Mouse (Mus musculus): ENCODE measurements at regions not wholly inside any gene's neighbourhood (a gene's known extent, or its start where the extent isn't known, plus 50 kb on each side); places are given as distances from the start of the nearest gene placed in this dataset.

DNA sequence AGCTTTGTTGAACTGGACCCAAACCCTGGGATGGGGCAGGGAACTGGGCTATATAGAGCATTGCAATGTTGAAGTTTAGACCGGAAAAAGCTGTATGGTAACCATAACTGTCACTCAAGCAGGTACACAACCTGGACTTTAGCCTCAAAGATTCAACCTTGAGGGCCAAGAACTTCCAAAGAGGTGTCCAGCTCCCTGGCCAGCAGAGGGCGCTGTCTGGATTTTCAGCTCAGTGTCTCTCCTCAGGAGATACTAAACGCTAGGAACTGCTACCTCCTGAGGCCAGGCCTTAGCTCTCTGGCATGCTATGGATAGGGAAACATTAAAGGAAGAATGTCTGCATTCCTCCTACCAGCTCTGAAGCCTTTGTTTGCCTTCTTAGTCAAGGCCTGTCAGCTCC is 189.4 kb upstream of the Six2 start:
- H3K4me2 ChIP-seq, result no peak overlapping the region
- H3K27ac ChIP-seq, result no peak overlapping the region
- H3K9ac ChIP-seq, result no peak overlapping the region
- no peak overlapping the region for H3K4me3 ChIP-seq
- H3K36me3 ChIP-seq, result no peaks in the 10 kb centered on the region
- H3K27me3 ChIP-seq, result peaks cover 18% of the 10 kb centered on the region
- H3K4me1 ChIP-seq (replicated peaks), result peaks cover 40% of the 10 kb centered on the region
- no peak for ATAC-seq (ENCODE audit: low FRiP score)
- 42% methylated on average over 3 of the region's 3 CpGs for WGBS
- no peaks in the 10 kb centered on the region for H3K9me3 ChIP-seq

DNA sequence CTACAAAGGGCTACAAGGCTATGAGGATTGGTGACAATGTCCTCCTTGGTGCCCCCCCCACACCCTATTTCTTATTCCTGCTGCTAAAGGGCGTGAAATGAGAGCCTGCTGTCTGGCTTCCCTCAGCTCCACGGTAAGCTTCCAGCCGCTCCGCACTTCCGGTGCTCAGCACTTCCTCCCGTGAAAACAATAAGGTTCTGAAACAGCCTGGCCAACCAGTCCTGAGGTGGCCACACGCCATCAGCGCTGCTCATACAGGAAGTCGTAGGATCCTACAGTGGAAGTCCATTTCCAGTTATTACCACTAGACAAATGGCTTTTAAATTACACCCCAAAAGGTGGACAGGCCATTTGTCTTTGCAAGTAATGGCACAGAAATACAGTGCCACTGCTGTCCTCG is 188.8 kb upstream of the Six2 start:
- H3K36me3 ChIP-seq, result no peaks in the 10 kb centered on the region

DNA sequence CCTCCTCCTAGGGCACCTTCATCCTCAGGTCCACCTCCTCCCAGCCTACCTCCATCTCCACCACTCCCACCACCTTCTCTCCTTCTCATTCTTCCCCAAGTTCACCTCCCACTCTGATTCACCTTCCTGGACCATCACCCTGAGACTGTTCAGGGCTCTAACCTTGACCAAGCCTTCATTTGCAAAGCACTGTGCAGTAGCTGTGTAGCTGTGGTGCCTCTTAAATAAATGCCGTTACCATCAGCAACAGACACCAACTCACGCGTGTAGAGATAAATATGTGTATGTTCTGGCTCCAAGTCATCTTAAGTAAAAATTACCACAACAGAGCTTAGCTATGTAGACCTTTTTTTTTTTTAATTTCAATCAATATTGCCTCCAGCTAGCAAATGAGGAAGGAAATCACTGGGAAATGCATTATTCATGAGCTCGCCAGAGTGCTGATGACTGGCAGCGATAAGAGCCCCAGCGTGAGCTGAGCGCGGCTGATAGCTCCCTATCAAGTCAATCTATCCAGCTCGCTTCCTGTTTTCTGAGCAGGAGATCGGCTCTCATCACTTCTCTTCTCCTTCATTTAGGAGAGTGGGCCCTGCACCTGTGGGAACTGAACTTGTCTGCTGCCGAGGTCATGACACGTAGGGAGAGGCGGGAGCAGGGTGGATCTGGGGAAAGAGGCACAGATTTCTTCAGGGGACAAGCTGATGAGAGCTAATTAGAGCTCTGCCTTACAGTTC is 185.9 kb upstream of the Six2 start:
- peak; percentile 60 for ATAC-seq (ENCODE audit: low FRiP score)
- Histone ChIP-seq H3K9ac (no peak overlapping the region), H3K4me2 (peak overlapping the region; percentile 43), H3K4me3 (peak overlapping the region; percentile 19; the same call in 1 of the 2 replicates), H3K4me1 (replicated peaks) (peaks cover 34% of the 10 kb centered on the region), H3K36me3 (no peaks in the 10 kb centered on the region), H3K9me3 (no peaks in the 10 kb centered on the region), H3K27ac (peak overlapping the region; percentile 70), H3K27me3 (peaks cover 41% of the 10 kb centered on the region)
- WGBS, result 13% methylated on average over 13 of the region's 13 CpGs

More for the DNA sequence above, 188.8 kb upstream of the Six2 start:
- Histone ChIP-seq H3K4me1 (replicated peaks) (peaks cover 34% of the 10 kb centered on the region), H3K27ac (no peak overlapping the region), H3K27me3 (peaks cover 23% of the 10 kb centered on the region), H3K4me3 (no peak overlapping the region), H3K9ac (no peak overlapping the region), H3K4me2 (no peak overlapping the region), H3K9me3 (no peaks in the 10 kb centered on the region)
- ATAC-seq (ENCODE audit: low FRiP score), result no peak
- 39% methylated on average over 10 of the region's 10 CpGs for WGBS

DNA sequence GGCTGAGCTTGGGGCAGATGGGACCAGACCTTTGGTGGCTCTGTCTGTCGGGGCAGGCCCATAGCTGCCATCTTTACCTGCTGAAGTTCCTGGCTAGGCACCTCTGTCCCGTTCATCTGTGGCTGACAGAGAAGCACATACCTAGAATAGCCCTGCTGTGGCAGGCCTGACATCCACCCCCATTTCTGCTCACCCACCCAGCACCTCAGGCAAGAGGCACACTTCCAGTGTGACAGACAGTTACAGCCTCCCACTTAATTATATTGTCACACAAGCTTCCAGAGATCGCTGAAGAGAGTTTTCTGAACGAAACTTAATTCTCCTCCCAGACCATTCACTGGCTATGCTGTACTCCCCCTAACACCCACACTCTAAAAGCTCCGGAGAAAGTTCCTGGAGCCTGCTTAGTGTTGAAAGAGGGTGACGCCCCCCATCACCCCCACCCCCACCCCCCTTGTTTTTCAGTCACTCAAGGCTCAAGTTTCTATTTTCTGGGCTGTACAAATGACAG is 184.9 kb upstream of the Six2 start:
- Histone ChIP-seq H3K4me1 (replicated peaks) (peaks cover 34% of the 10 kb centered on the region), H3K27ac (no peak overlapping the region), H3K4me2 (no peak overlapping the region), H3K9ac (no peak overlapping the region), H3K27me3 (peaks cover 41% of the 10 kb centered on the region), H3K4me3 (no peak overlapping the region), H3K36me3 (no peaks in the 10 kb centered on the region), H3K9me3 (no peaks in the 10 kb centered on the region)
- 59% methylated on average over 6 of the region's 6 CpGs for WGBS
- ATAC-seq (ENCODE audit: low FRiP score), result no peak

DNA sequence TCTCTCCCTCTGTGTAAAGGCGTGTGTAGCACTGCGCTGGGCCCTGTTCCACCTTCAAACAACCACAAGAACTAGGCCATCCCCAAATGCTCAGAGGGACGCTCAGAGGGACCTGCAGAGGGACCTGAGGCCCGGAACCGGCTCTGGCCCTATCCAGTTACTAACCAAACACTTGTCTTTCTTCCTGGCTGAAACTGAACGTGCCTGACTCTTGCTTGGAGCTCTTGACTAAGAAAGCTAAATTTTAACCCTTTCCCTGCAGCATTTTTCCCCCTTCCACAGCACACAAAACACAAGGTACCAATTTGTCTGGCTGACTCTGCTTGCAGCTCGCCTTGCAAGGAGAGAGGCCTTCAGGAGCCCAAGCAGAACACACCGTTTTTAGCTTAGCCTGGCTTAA is 182.3 kb upstream of the Six2 start:
- WGBS, result 68% methylated on average over 8 of the region's 8 CpGs
- Histone ChIP-seq H3K9me3 (no peaks in the 10 kb centered on the region), H3K9ac (no peak overlapping the region), H3K4me2 (no peak overlapping the region), H3K4me3 (no peak overlapping the region), H3K4me1 (replicated peaks) (peaks cover 24% of the 10 kb centered on the region), H3K27ac (no peak overlapping the region), H3K27me3 (peaks cover 40% of the 10 kb centered on the region; the same call in 1 of the 2 replicates), H3K36me3 (no peaks in the 10 kb centered on the region)
- no peak for ATAC-seq (ENCODE audit: low FRiP score)

DNA sequence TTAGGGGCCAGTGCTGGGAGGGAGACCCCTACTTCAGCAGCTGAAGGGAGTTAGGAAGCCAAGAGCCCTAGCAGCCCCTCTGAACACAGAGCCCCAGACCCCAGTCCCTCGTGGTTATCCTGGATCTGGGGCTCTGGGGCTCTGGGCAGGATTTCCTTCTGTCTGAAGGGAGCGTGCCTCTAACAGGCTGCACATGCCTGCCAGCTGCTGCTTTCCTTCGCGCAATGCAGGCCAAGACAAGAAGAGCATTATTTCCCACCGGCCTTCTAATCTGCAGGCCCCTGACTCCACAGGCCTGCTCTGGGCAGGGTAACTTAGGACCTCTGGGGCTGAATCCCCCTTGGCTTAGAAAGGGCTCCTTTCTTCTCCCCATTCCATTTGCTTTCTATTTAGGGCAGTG is 181.1 kb upstream of the Six2 start:
- ATAC-seq (ENCODE audit: low FRiP score), result no peak; the same call in 1 of the 2 replicates

DNA sequence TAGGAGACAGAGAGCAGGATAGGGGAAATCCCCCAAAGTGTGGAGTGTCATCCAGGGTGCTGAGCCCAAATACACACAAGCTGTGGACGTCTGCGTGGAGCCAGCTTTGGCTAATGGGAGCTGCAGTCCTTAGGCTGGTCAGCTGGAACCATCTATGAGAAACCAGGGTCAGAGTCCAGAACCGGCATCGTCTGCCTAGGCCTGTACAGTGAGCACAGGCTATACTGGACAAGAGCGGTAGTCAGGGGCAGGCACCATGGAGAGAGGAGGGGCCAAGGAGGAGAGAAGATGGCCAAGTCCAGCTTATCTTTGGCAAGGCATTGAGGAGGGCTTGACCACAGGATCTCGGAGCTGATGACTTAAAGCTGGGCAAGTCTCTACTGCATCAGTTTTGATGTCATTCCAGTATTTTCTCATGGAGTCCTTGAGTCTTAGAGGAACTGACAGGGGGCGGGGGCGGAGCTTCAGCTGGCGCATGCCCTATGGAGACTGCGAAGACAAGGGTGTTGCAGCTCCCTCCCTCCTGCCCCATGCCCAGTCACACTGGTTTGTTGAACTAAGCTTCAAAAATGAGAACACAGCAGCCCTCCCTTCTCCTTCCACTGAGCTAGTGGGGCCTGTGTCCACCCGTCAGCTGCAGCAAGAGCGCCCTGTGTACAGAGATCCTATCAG is 180.0 kb upstream of the Six2 start:
- peaks cover 3% of the 10 kb centered on the region; the same call in 1 of the 2 replicates for H3K4me1 ChIP-seq (replicated peaks)
- H3K9me3 ChIP-seq, result no peaks in the 10 kb centered on the region
- ATAC-seq (ENCODE audit: low FRiP score), result no peak
- H3K36me3 ChIP-seq, result no peaks in the 10 kb centered on the region
- H3K27me3 ChIP-seq, result peaks cover 37% of the 10 kb centered on the region; the same call in 1 of the 2 replicates
- H3K27ac ChIP-seq, result no peak overlapping the region
- WGBS, result 87% methylated on average over 12 of the region's 12 CpGs
- H3K9ac ChIP-seq, result no peak overlapping the region
- no peak overlapping the region for H3K4me3 ChIP-seq
- no peak overlapping the region for H3K4me2 ChIP-seq

More for the DNA sequence above, 181.1 kb upstream of the Six2 start:
- H3K36me3 ChIP-seq, result no peaks in the 10 kb centered on the region
- H3K9me3 ChIP-seq, result no peaks in the 10 kb centered on the region
- peaks cover 36% of the 10 kb centered on the region; the same call in 1 of the 2 replicates for H3K27me3 ChIP-seq
- no peak overlapping the region for H3K4me2 ChIP-seq
- no peak overlapping the region for H3K9ac ChIP-seq
- no peak overlapping the region for H3K4me3 ChIP-seq
- H3K27ac ChIP-seq, result 0 out of 2 replicates have a peak overlapping the region, but pooled peaks have one; percentile 9
- 43% methylated on average over 5 of the region's 5 CpGs for WGBS
- peaks cover 14% of the 10 kb centered on the region for H3K4me1 ChIP-seq (replicated peaks)

DNA sequence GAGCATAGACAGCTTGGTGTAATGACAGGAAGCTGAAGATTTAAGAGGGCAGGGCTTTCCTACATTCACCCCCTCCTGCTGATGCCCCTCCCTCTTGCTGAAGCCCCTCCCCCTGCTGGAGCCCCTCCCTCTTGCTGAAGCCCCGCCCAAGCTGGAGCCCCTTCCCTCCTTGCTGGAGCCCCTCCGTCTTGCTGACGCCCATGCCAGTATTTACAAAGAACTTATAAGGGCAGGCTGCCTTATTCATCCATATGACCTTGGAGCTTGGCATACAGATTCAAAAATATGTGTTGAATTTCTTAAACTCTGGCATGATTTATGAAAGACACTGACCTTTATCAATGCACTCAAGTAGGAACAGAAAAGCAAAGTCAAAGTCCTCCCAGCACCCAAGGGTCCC is 178.5 kb upstream of the Six2 start:
- Histone ChIP-seq H3K9me3 (no peaks in the 10 kb centered on the region), H3K27ac (no peak overlapping the region), H3K4me1 (replicated peaks) (0 out of 2 replicates have a peak, but pooled peaks cover 3% of the 10 kb centered on the region), H3K9ac (no peak overlapping the region), H3K4me3 (no peak overlapping the region), H3K36me3 (no peaks in the 10 kb centered on the region), H3K4me2 (no peak overlapping the region), H3K27me3 (peaks cover 24% of the 10 kb centered on the region; the same call in 1 of the 2 replicates)
- WGBS, result 76% methylated on average over 3 of the region's 3 CpGs
- ATAC-seq (ENCODE audit: low FRiP score), result no peak

DNA sequence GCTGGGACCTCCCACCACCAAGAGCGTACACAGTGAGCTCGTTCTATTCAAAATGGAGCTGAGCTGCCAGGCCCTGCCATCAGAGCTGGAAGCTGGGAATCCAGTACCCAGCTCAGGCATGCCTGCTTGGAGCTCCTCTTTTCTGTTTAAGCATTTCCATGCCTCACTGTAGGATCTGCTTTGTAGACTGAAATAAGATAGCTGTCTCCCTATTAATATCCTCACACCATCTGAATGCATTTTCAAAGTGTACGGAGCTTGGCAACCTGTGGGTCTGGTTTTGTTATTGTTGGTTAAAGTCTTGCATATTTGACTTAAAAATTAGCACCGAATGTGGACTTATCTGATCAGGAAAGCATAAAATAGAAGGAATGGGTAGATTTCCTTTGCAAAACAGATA is 177.9 kb upstream of the Six2 start:
- no peak for ATAC-seq (ENCODE audit: low FRiP score)
- 89% methylated on average over 4 of the region's 4 CpGs for WGBS
- H3K9me3 ChIP-seq, result no peaks in the 10 kb centered on the region

DNA sequence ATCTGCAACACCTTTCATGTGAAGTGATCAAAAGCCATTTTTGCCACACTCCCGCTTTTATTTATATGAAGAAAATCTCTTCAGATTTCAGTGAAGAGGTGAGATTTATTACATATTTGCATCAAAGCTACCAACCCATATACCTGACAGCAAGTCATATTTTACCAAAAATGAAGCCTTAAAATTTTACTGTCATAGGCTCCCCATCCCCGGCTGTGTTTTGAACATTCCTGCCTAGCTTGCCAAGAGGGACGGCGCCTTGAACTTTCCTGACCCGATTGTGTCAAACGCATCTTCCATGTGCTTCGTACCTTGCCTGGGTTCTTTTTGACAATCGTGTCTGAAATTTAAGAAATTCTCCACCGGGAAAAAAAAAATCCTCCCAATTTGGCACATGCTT is 173.3 kb upstream of the Six2 start:
- Histone ChIP-seq H3K27me3 (peaks cover 13% of the 10 kb centered on the region; the same call in 1 of the 2 replicates), H3K9me3 (no peaks in the 10 kb centered on the region), H3K4me3 (no peak overlapping the region), H3K4me2 (no peak overlapping the region), H3K27ac (no peak overlapping the region), H3K36me3 (no peaks in the 10 kb centered on the region), H3K4me1 (replicated peaks) (peaks cover 7% of the 10 kb centered on the region), H3K9ac (no peak overlapping the region)
- no peak for ATAC-seq (ENCODE audit: low FRiP score)
- 88% methylated on average over 9 of the region's 9 CpGs for WGBS

More for the DNA sequence above, 177.9 kb upstream of the Six2 start:
- Histone ChIP-seq H3K4me3 (no peak overlapping the region), H3K27me3 (0 out of 2 replicates have a peak, but pooled peaks cover 19% of the 10 kb centered on the region), H3K4me1 (replicated peaks) (0 out of 2 replicates have a peak, but pooled peaks cover 3% of the 10 kb centered on the region), H3K36me3 (no peaks in the 10 kb centered on the region), H3K4me2 (no peak overlapping the region), H3K9ac (no peak overlapping the region), H3K27ac (no peak overlapping the region)

DNA sequence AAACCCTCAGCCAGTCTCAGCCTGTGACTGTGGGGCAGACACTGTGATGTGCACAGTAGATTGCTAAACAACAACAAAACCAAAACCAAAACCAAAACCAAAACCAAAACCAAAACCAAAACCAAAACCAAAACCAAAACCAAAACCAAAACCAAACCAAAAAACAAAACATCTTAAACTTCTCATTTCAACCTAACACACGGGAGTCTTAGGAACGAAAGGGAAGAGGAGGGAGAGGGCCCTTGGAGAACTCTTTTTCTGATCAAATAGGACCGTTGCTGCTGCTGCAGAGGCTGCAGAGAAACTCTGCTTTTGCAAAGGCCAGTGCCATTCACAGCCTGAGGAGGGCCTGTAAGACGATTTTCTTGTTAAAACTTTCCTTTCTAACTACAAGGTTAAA is 172.7 kb upstream of the Six2 start:
- Histone ChIP-seq H3K36me3 (no peaks in the 10 kb centered on the region), H3K27me3 (peaks cover 12% of the 10 kb centered on the region; the same call in 1 of the 2 replicates), H3K27ac (no peak overlapping the region), H3K4me1 (replicated peaks) (peaks cover 7% of the 10 kb centered on the region), H3K4me3 (no peak overlapping the region), H3K9ac (no peak overlapping the region), H3K4me2 (no peak overlapping the region), H3K9me3 (no peaks in the 10 kb centered on the region)
- no peak for ATAC-seq (ENCODE audit: low FRiP score)
- 56% methylated on average over 4 of the region's 4 CpGs for WGBS

DNA sequence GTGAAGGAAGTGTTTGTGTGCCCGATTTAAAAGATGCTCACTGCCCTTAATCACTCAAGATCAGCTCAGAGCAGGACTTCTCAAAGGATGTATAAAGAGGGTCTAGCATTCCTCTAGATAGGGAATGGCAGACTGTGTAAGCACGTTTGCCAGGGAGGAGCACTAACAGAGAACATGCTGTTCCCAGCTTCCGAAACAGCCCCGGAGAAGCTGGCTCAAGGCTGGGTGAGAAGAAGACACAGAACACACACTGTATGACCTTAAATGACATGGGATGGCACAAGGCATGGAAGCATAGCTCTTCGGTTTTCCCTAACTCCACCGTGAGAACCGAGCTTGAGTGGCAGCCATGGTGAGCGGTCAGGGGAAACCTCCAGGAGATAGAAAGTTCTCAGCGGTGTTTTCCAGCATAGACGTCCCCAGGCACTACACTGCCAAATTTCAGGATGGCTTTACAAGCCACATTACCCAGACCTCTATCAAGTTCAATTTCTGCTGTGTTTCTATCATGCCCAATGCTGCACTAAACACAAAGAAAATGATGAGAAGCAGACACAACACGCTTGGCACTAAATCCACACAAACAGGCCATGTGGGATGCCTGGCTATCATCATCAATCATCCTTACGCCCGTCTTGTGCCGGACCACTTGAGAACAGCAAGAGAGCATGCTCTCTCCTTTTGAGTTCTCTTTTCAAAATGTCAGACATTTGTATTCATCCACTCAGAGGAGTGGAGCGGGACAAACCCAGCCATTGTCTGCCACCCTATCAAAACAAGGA is 172.0 kb upstream of the Six2 start:
- H3K36me3 ChIP-seq, result no peaks in the 10 kb centered on the region
- H3K4me1 ChIP-seq (replicated peaks), result peaks cover 7% of the 10 kb centered on the region
- H3K4me3 ChIP-seq, result no peak overlapping the region
- peaks cover 10% of the 10 kb centered on the region; the same call in 1 of the 2 replicates for H3K27me3 ChIP-seq
- no peak overlapping the region for H3K4me2 ChIP-seq
- no peak overlapping the region for H3K9ac ChIP-seq
- H3K27ac ChIP-seq, result no peak overlapping the region
- ATAC-seq (ENCODE audit: low FRiP score), result no peak
- WGBS, result 71% methylated on average over 15 of the region's 15 CpGs
- no peaks in the 10 kb centered on the region for H3K9me3 ChIP-seq

All from hindbrain, embryonic 13.5 days (tissue).